In the genomic region with DNA sequence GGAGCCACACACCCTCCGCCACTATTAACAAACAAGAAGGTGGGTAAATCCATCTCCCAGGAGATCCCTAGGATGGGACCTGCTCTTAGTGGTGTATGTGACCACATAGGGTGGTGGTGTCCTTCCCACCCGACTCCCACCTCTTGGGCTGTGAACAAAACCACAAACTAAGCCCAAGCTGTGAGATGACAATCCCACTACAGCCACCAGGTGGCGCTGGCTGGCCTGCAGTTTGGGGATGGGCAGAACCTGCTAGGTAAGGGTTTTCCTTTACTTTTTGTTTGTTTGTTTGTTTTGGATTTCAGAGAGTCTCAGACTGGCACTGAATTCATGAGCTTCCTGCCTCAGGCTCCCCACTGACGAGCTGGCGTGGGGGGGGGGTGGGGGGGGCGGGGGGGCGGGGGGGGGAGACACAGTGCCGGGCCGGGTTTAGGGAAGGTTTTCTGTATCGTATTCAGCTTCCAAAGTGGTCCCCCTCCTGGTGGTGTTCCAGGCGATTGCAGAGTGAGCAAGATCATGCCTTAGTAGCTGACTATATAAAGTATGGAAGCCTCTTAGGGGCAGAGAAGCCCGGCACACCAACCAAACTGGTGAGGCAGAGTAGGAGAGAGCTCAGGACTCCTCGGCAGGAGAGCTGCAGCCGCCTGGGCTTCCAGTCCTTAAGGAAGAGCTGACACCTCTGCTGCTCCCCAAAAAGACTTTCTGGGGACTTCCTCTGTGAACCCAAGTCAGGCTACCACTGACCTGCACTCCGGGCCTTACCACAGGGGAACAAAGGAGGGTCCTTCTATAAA, we compare ENCODE assay signal across 8 mouse cellular contexts. TPM values are rescaled to one million over a fixed set of nuclear protein-coding genes. Genes with fewer than 3 reads are reported as not detected.
DNase-seq lines count a peak whose midpoint lies in the region; ATAC-seq and TF ChIP-seq lines count a peak whose summit lies in the region.

No protein-coding gene starts in this region.

- DNase-seq in liver: peak; percentile 60
- DNase-seq in thymus, postnatal 4 days: peak; percentile 72

- H3K4me3 ChIP-seq in liver, embryonic 12.5 days: no peak overlapping the region
- H3K4me3 ChIP-seq in bone marrow, adult 2 months (replicated peaks; ENCODE audit: control insufficient read depth, low read depth, low read length): no peak overlapping the region
- no peak overlapping the region for H3K4me3 ChIP-seq in embryonic facial prominence, embryonic 15.5 days (replicated peaks)
- H3K4me3 ChIP-seq in hindbrain, embryonic 15.5 days: no peak overlapping the region
- no peak overlapping the region for H3K4me3 ChIP-seq in limb, embryonic 12.5 days (replicated peaks)
- H3K4me3 ChIP-seq in olfactory bulb, adult 2 months (ENCODE audit: insufficient read depth, low read depth, low read length): no peak overlapping the region

- no peak for TF ChIP-seq POLR2A in bone marrow, adult 2 months (IDR thresholded peaks at IDR 0.05; ENCODE audit: borderline replicate concordance, control insufficient read depth, low read depth, low read length)
- no peak for TF ChIP-seq POLR2A in olfactory bulb, adult 2 months (IDR thresholded peaks at IDR 0.05; ENCODE audit: insufficient read depth, low read depth, low read length)

- peaks cover 65% of the 10 kb centered on the region for H3K27me3 ChIP-seq in liver, embryonic 12.5 days (replicated peaks)
- H3K27me3 ChIP-seq in embryonic facial prominence, embryonic 15.5 days: peaks cover 48% of the 10 kb centered on the region
- H3K27me3 ChIP-seq in hindbrain, embryonic 15.5 days: 0 out of 2 replicates have a peak, but pooled peaks cover 2% of the 10 kb centered on the region
- peaks cover 65% of the 10 kb centered on the region for H3K27me3 ChIP-seq in limb, embryonic 12.5 days

- no peaks in the 10 kb centered on the region for H3K9me3 ChIP-seq in liver, embryonic 12.5 days (replicated peaks)
- no peaks in the 10 kb centered on the region for H3K9me3 ChIP-seq in embryonic facial prominence, embryonic 15.5 days (replicated peaks)
- H3K9me3 ChIP-seq in hindbrain, embryonic 15.5 days: no peaks in the 10 kb centered on the region
- no peaks in the 10 kb centered on the region for H3K9me3 ChIP-seq in limb, embryonic 12.5 days

- H3K4me2 ChIP-seq in liver, embryonic 12.5 days: no peak overlapping the region
- H3K4me2 ChIP-seq in embryonic facial prominence, embryonic 15.5 days (replicated peaks): peak overlapping the region; percentile 15; the same call in 1 of the 2 replicates
- no peak overlapping the region for H3K4me2 ChIP-seq in hindbrain, embryonic 15.5 days
- peak overlapping the region; percentile 13; the same call in 1 of the 2 replicates for H3K4me2 ChIP-seq in limb, embryonic 12.5 days

- no peak for ATAC-seq in liver, embryonic 12.5 days
- no peak for ATAC-seq in embryonic facial prominence, embryonic 15.5 days (ENCODE audit: insufficient number of reproducible peaks, low FRiP score, low TSS enrichment, low read depth)
- peak; percentile 36 for ATAC-seq in hindbrain, embryonic 15.5 days (ENCODE audit: low FRiP score, low read depth)
- ATAC-seq in limb, embryonic 12.5 days (ENCODE audit: insufficient number of reproducible peaks, insufficient read depth, low FRiP score, low TSS enrichment, low read depth): no peak

- WGBS in liver, embryonic 12.5 days (ENCODE audit: insufficient replicate concordance): 11% methylated on average over 15 of the region's 15 CpGs
- WGBS in bone marrow, adult 2 months: 10% methylated on average over 15 of the region's 15 CpGs
- 8% methylated on average over 12 of the region's 15 CpGs for WGBS in embryonic facial prominence, embryonic 15.5 days
- WGBS in hindbrain, embryonic 15.5 days: 8% methylated on average over 15 of the region's 15 CpGs
- WGBS in limb, embryonic 12.5 days: 13% methylated on average over 13 of the region's 15 CpGs
- WGBS in olfactory bulb, adult 2 months: 9% methylated on average over 15 of the region's 15 CpGs

- H3K9ac ChIP-seq in liver, embryonic 12.5 days: no peak overlapping the region
- H3K9ac ChIP-seq in embryonic facial prominence, embryonic 15.5 days: no peak overlapping the region
- H3K9ac ChIP-seq in hindbrain, embryonic 15.5 days: no peak overlapping the region
- H3K9ac ChIP-seq in limb, embryonic 12.5 days (replicated peaks): no peak overlapping the region

- H3K27ac ChIP-seq in liver, embryonic 12.5 days: no peak overlapping the region
- no peak overlapping the region for H3K27ac ChIP-seq in bone marrow, adult 2 months (ENCODE audit: control insufficient read depth, insufficient read depth, low read depth, low read length, poor library complexity)
- no peak overlapping the region for H3K27ac ChIP-seq in embryonic facial prominence, embryonic 15.5 days (replicated peaks)
- no peak overlapping the region for H3K27ac ChIP-seq in hindbrain, embryonic 15.5 days (replicated peaks)
- H3K27ac ChIP-seq in limb, embryonic 12.5 days: no peak overlapping the region
- H3K27ac ChIP-seq in olfactory bulb, adult 2 months (ENCODE audit: insufficient read depth, low read depth, low read length): no peak overlapping the region

- TF ChIP-seq CTCF in bone marrow, adult 2 months (IDR thresholded peaks at IDR 0.05; ENCODE audit: control insufficient read depth, insufficient read depth, low read length): peak; percentile 92
- TF ChIP-seq CTCF in olfactory bulb, adult 2 months (IDR thresholded peaks at IDR 0.05; ENCODE audit: insufficient read depth, low read depth, low read length): peak; percentile 83

- H3K4me1 ChIP-seq in liver, embryonic 12.5 days: no peaks in the 10 kb centered on the region
- no peaks in the 10 kb centered on the region for H3K4me1 ChIP-seq in bone marrow, adult 2 months (ENCODE audit: control insufficient read depth, insufficient read depth, low read length)
- H3K4me1 ChIP-seq in embryonic facial prominence, embryonic 15.5 days: peaks cover 5% of the 10 kb centered on the region; the same call in 1 of the 2 replicates
- H3K4me1 ChIP-seq in hindbrain, embryonic 15.5 days (replicated peaks): peaks cover 30% of the 10 kb centered on the region
- peaks cover 17% of the 10 kb centered on the region for H3K4me1 ChIP-seq in limb, embryonic 12.5 days (replicated peaks)
- peaks cover 41% of the 10 kb centered on the region for H3K4me1 ChIP-seq in olfactory bulb, adult 2 months (ENCODE audit: control insufficient read depth, insufficient read depth, low read length)

- H3K36me3 ChIP-seq in liver, embryonic 12.5 days: no peaks in the 10 kb centered on the region
- no peaks in the 10 kb centered on the region for H3K36me3 ChIP-seq in embryonic facial prominence, embryonic 15.5 days
- H3K36me3 ChIP-seq in hindbrain, embryonic 15.5 days: 0 out of 2 replicates have a peak, but pooled peaks cover 2% of the 10 kb centered on the region
- no peaks in the 10 kb centered on the region for H3K36me3 ChIP-seq in limb, embryonic 12.5 days

RNA-seq across cellular contexts. Expression of a gene that starts 8.9 kb away (rescaled TPM):
- not detected in 2 replicates for polyA plus RNA-seq in liver, embryonic 12.5 days (2016; fragmentation: Nextera tagmentation; extraction: Ambion mirVana)
- not detected in 2 replicates for polyA plus RNA-seq in bone marrow, adult 2 months (2011; ENCODE audit: insufficient read depth, insufficient read length, low replicate concordance, missing spikeins)
- 0.85 and 1.3 TPM in 2 replicates for polyA plus RNA-seq in embryonic facial prominence, embryonic 15.5 days (2015; fragmentation: Nextera tagmentation; extraction: Ambion mirVana)
- 0.45 and 0.52 TPM in 2 replicates for polyA plus RNA-seq in hindbrain, embryonic 15.5 days (2015; fragmentation: Nextera tagmentation; extraction: Ambion mirVana)
- 0.08 TPM in 1 of 2 replicates, not detected in the other for polyA plus RNA-seq in limb, embryonic 12.5 days (2016; fragmentation: Nextera tagmentation; extraction: Ambion mirVana)
- not detected in 2 replicates for polyA plus RNA-seq in olfactory bulb, adult 2 months (2012; ENCODE audit: insufficient read depth, insufficient read length, low replicate concordance, missing spikeins)

RNA-seq across cellular contexts. Expression of a gene that starts 31.4 kb away (rescaled TPM):
- 0.14 and 0.18 TPM in 2 replicates for polyA plus RNA-seq in liver, embryonic 12.5 days (2016; fragmentation: Nextera tagmentation; extraction: Ambion mirVana)
- 1.7 TPM in 1 of 2 replicates, not detected in the other for polyA plus RNA-seq in bone marrow, adult 2 months (2011; ENCODE audit: insufficient read depth, insufficient read length, low replicate concordance, missing spikeins)
- polyA plus RNA-seq in embryonic facial prominence, embryonic 15.5 days (2015; fragmentation: Nextera tagmentation; extraction: Ambion mirVana): 6.2 and 8.7 TPM in 2 replicates
- 109 and 120 TPM in 2 replicates for polyA plus RNA-seq in hindbrain, embryonic 15.5 days (2015; fragmentation: Nextera tagmentation; extraction: Ambion mirVana)
- polyA plus RNA-seq in limb, embryonic 12.5 days (2016; fragmentation: Nextera tagmentation; extraction: Ambion mirVana): 1.9 and 2.9 TPM in 2 replicates
- not detected in 2 replicates for polyA plus RNA-seq in olfactory bulb, adult 2 months (2012; ENCODE audit: insufficient read depth, insufficient read length, low replicate concordance, missing spikeins)

RNA-seq across cellular contexts. Expression of a gene that starts 48.9 kb away (rescaled TPM):
- 0.07 TPM in 1 of 2 replicates, not detected in the other for polyA plus RNA-seq in liver, embryonic 12.5 days (2016; fragmentation: Nextera tagmentation; extraction: Ambion mirVana)
- polyA plus RNA-seq in bone marrow, adult 2 months (2011; ENCODE audit: insufficient read depth, insufficient read length, low replicate concordance, missing spikeins): not detected in 2 replicates
- polyA plus RNA-seq in embryonic facial prominence, embryonic 15.5 days (2015; fragmentation: Nextera tagmentation; extraction: Ambion mirVana): 0.08 TPM in 1 of 2 replicates, not detected in the other
- polyA plus RNA-seq in hindbrain, embryonic 15.5 days (2015; fragmentation: Nextera tagmentation; extraction: Ambion mirVana): not detected in 2 replicates
- not detected in 2 replicates for polyA plus RNA-seq in limb, embryonic 12.5 days (2016; fragmentation: Nextera tagmentation; extraction: Ambion mirVana)
- not detected in 2 replicates for polyA plus RNA-seq in olfactory bulb, adult 2 months (2012; ENCODE audit: insufficient read depth, insufficient read length, low replicate concordance, missing spikeins)

Comparison
In these comparisons a context has a peak if more than half of its experiments do, and no peak if none do; other contexts are left out.
1. H3K4me2 ChIP-seq: peak in embryonic facial prominence, embryonic 15.5 days (single experiment) and limb, embryonic 12.5 days (single experiment); none in liver, embryonic 12.5 days (single experiment) and hindbrain, embryonic 15.5 days (single experiment).